Mouse (Mus musculus): ENCODE data around the gene Spc25.

GRCm38 (mm10) chr2:69210773-69211172, 4.8 kb upstream of the Spc25 start, which contains the start of gene G6pc2:
- no peak for TF ChIP-seq CTCF (IDR thresholded peaks at IDR 0.05; ENCODE audit: extremely low read depth, insufficient read depth, insufficient read length, insufficient replicate concordance)
- no peak for TF ChIP-seq POLR2A (IDR thresholded peaks at IDR 0.05; ENCODE audit: low read depth, low read length)
